Mouse (Mus musculus): Measurements from ENCODE around the gene Hint2.

- no peak for TF ChIP-seq POLR2A (IDR thresholded peaks at IDR 0.05; ENCODE audit: low read depth, low read length)
- TF ChIP-seq IRF4 (IDR thresholded peaks at IDR 0.05; ENCODE audit: low read depth, low read length) = no peak
- no peak for TF ChIP-seq MAX (IDR thresholded peaks at IDR 0.05; ENCODE audit: low read length)
- no peak for TF ChIP-seq USF2 (conservative IDR thresholded peaks at IDR 0.05; ENCODE audit: low read depth, low read length)
- peak; percentile 53 to 67 for TF ChIP-seq CTCF (conservative IDR thresholded peaks at IDR 0.05 in 1 of 2, IDR thresholded peaks at IDR 0.05 in 1 of 2; ENCODE audit: low read depth in 2 of 2, low read length in 2 of 2)
- no peak for TF ChIP-seq BHLHE40 (IDR thresholded peaks at IDR 0.05; ENCODE audit: low read depth, low read length)
- no peak for TF ChIP-seq MYC (IDR thresholded peaks at IDR 0.05; ENCODE audit: low read depth, low read length)
- no peak for TF ChIP-seq MAFK (IDR thresholded peaks at IDR 0.05; ENCODE audit: insufficient replicate concordance, low read length)
- TF ChIP-seq SMC3 (IDR thresholded peaks at IDR 0.05; ENCODE audit: low read depth, low read length) = peak; percentile 74
- no peak for TF ChIP-seq MAZ (IDR thresholded peaks at IDR 0.05; ENCODE audit: low read depth, low read length)
Observed at GRCm38 (mm10) chr4:43666412-43666811, 10.1 kb upstream of the Hint2 start.

Measured in CH12.LX (cell line).